Mouse (Mus musculus) cerebellum, adult 11-12 months (tissue): Measurements from ENCODE around the gene Gm21725.
"Not testable (repeated sequence)": the region's sequence is repeated elsewhere in the genome, so short reads cannot be mapped to it uniquely, and the experiment has no call there.

Experiments used
- DNase-seq: peaks from one replicate; pipeline ENCODE4 v3.0.0; 2022

Gm21725 gene

GRCm38 (mm10) chrY:13348963-13349362 lies at the start of gene Gm21725:
Gene Gm21725, minus strand, starts transcription at chrY:13349063.
- DNase-seq = not testable (repeated sequence)
